Comparison of ENCODE assay signal across 9 mouse cellular contexts in the genomic region with DNA sequence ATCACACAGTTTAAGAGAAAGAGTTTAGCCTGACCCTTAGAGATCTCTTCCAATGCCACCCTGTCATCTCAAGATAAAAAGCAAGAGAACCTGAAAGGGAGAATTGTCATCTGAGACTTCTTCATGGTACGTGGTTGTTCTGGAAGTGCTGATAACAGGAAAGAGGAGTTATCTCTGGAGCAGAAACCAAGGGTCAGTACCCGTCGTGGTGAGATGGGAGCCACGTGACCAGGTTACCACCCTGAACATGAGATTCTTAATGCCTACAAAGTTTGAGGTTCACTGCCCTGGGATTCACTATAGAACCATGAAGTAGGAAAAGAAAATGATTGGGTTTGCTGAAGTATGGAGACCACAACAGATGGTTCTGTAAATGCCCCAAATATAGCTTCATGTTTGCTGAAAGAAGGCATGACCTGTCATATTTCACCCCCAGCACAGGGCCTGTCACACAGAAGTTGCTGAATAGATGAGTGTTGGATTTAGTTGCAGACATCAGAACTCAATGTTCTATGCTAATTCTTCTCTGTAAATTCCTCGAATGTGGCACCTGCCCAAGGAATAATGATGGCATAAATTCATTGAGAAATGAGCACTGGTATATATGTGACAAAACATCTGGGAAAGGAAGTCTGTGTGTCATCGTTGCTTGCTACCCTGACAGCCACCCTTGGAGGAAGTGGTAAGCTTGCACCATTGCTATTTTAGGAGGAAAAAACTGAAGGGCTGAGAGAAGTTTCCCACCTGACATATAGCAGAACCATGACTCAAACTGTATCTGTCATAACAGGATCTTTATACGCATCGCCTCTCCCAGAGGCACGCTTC. TPM values are rescaled to one million over a fixed set of nuclear protein-coding genes. Genes with fewer than 3 reads are reported as not detected.
DNase-seq lines count a peak whose midpoint lies in the region; ATAC-seq and TF ChIP-seq lines count a peak whose summit lies in the region.
"Had no signal": no experiment of that assay in that cellular context is flagged by ENCODE, and none has a peak within 500 bp of the region (broad histone marks: within the 10 kb centered on the region; RNA-seq: fewer than 3 reads in every experiment).

No protein-coding gene starts in this region.

- no peaks in the 10 kb centered on the region for H3K27me3 ChIP-seq in kidney, embryonic 15.5 days
- no peaks in the 10 kb centered on the region for H3K27me3 ChIP-seq in intestine, embryonic 15.5 days (replicated peaks)
- no peaks in the 10 kb centered on the region for H3K27me3 ChIP-seq in spleen, adult 2 months (ENCODE audit: control insufficient read depth, insufficient read depth, low read length)
- no peaks in the 10 kb centered on the region for H3K27me3 ChIP-seq in embryonic facial prominence, embryonic 10.5 days (replicated peaks; ENCODE audit: low read depth, poor library complexity, severe bottlenecking)
- H3K27me3 ChIP-seq: limb, embryonic 13.5 days had no signal

- no peak for TF ChIP-seq POLR2A in spleen, adult 2 months (IDR thresholded peaks at IDR 0.05; ENCODE audit: low read depth, low read length)

- peaks cover 10% of the 10 kb centered on the region for H3K36me3 ChIP-seq in kidney, embryonic 15.5 days
- H3K36me3 ChIP-seq in intestine, embryonic 15.5 days: no peaks in the 10 kb centered on the region
- H3K36me3 ChIP-seq in spleen, adult 2 months (ENCODE audit: control insufficient read depth, insufficient read depth, low read length): no peaks in the 10 kb centered on the region; the same call in 1 of the 2 replicates
- H3K36me3 ChIP-seq in embryonic facial prominence, embryonic 10.5 days (replicated peaks): no peaks in the 10 kb centered on the region

- no peak for TF ChIP-seq CTCF in spleen, adult 2 months (IDR thresholded peaks at IDR 0.05; ENCODE audit: extremely low read depth, insufficient read depth, insufficient read length, insufficient replicate concordance)

- H3K4me3 ChIP-seq in kidney, embryonic 15.5 days (replicated peaks): no peak overlapping the region
- no peak overlapping the region for H3K4me3 ChIP-seq in intestine, embryonic 15.5 days (replicated peaks)
- H3K4me3 ChIP-seq in spleen, adult 2 months (ENCODE audit: extremely low read depth, insufficient read depth, insufficient read length): no peak overlapping the region
- no peak overlapping the region for H3K4me3 ChIP-seq in embryonic facial prominence, embryonic 10.5 days
- H3K4me3 ChIP-seq: limb, embryonic 13.5 days had no signal

- peak overlapping the region; percentile 71 for H3K27ac ChIP-seq in kidney, embryonic 15.5 days
- no peak overlapping the region for H3K27ac ChIP-seq in intestine, embryonic 15.5 days
- H3K27ac ChIP-seq in spleen, adult 2 months (ENCODE audit: insufficient read depth, low read length): peak overlapping the region; percentile 86
- H3K27ac ChIP-seq in embryonic facial prominence, embryonic 10.5 days (replicated peaks): no peak overlapping the region
- H3K27ac ChIP-seq: limb, embryonic 13.5 days had no signal

- H3K9me3 ChIP-seq in kidney, embryonic 15.5 days (replicated peaks): no peaks in the 10 kb centered on the region
- H3K9me3 ChIP-seq in intestine, embryonic 15.5 days: no peaks in the 10 kb centered on the region
- H3K9me3 ChIP-seq in embryonic facial prominence, embryonic 10.5 days: no peaks in the 10 kb centered on the region
- H3K9me3 ChIP-seq: limb, embryonic 13.5 days had no signal

- H3K4me2 ChIP-seq in kidney, embryonic 15.5 days: no peak overlapping the region
- no peak overlapping the region for H3K4me2 ChIP-seq in intestine, embryonic 15.5 days (replicated peaks)
- H3K4me2 ChIP-seq: limb, embryonic 13.5 days had no signal

- H3K9ac ChIP-seq in kidney, embryonic 15.5 days: no peak overlapping the region
- no peak overlapping the region for H3K9ac ChIP-seq in intestine, embryonic 15.5 days
- H3K9ac ChIP-seq: limb, embryonic 13.5 days had no signal

- peak; percentile 46; the same call in 1 of the 2 replicates for ATAC-seq in kidney, embryonic 15.5 days (replicated peaks; ENCODE audit: low FRiP score)
- peak; percentile 93 for ATAC-seq in activated CD4-positive, CD25-positive, alpha-beta regulatory T cell, adult 4 months
- peak; percentile 71; the same call in 1 of the 2 replicates for ATAC-seq in intestine, embryonic 15.5 days

- 61% methylated on average over 9 of the region's 9 CpGs for WGBS in kidney, embryonic 15.5 days
- 64% methylated on average over 9 of the region's 9 CpGs for WGBS in intestine, embryonic 15.5 days
- 9% methylated on average over 9 of the region's 9 CpGs for WGBS in spleen, adult 2 months
- 87% methylated on average over 9 of the region's 9 CpGs for WGBS in embryonic facial prominence, embryonic 10.5 days

- peaks cover 37% of the 10 kb centered on the region for H3K4me1 ChIP-seq in kidney, embryonic 15.5 days
- no peaks in the 10 kb centered on the region for H3K4me1 ChIP-seq in intestine, embryonic 15.5 days (replicated peaks)
- H3K4me1 ChIP-seq in spleen, adult 2 months (ENCODE audit: control insufficient read depth, insufficient read depth, insufficient read length): peaks cover 31% of the 10 kb centered on the region
- peaks cover 13% of the 10 kb centered on the region for H3K4me1 ChIP-seq in embryonic facial prominence, embryonic 10.5 days

- no peak for DNase-seq in kidney, adult 9 months
- peak; percentile 62 to 80 for DNase-seq in spleen, adult 2 months (ENCODE audit: low read depth in 1 of 2, low spot score in 2 of 2)
- no peak for DNase-seq in embryonic facial prominence, embryonic 10.5 days (ENCODE audit: low spot score)
- no peak for DNase-seq in cerebellum, postnatal 4 days (ENCODE audit: low spot score in 2 of 2)
- no peak for DNase-seq in adrenal gland, adult (ENCODE audit: inconsistent age in 2 of 2, low spot score in 1 of 2)

RNA-seq across cellular contexts. Expression of a gene that starts 25.9 kb away (rescaled TPM):
- 71.9 and 75.2 TPM in 2 replicates for polyA plus RNA-seq in kidney, embryonic 15.5 days (2015; fragmentation: Nextera tagmentation; extraction: Ambion mirVana)
- 1 to 10 TPM; 4.6 to 7.4 TPM for polyA plus RNA-seq in activated CD4-positive, CD25-positive, alpha-beta regulatory T cell, adult 4 months (2017; shearing (Covaris generic))
- polyA plus RNA-seq in intestine, embryonic 15.5 days (2015; fragmentation: Nextera tagmentation; extraction: Ambion mirVana): 18.9 and 19.3 TPM in 2 replicates
- 10.8 and 12.0 TPM in 2 replicates for polyA plus RNA-seq in spleen, adult 2 months (2012; rRNA removed)
- 10.3 and 11.9 TPM in 2 replicates for polyA plus RNA-seq in embryonic facial prominence, embryonic 10.5 days (2016; fragmentation: Nextera tagmentation; extraction: Ambion mirVana)

Comparison
In these comparisons a context has a peak if more than half of its experiments do, and no peak if none do; other contexts are left out.
1. H3K27ac ChIP-seq: peak in kidney, embryonic 15.5 days (single experiment) and spleen, adult 2 months (single experiment); none in intestine, embryonic 15.5 days (single experiment) and embryonic facial prominence, embryonic 10.5 days (single experiment).
2. DNase-seq: peak in spleen, adult 2 months (2 of 2); none in kidney, adult 9 months (single experiment), embryonic facial prominence, embryonic 10.5 days (single experiment), cerebellum, postnatal 4 days (0 of 2) and adrenal gland, adult (0 of 2).
3. Peak in every context shown above with its lines, with median percentiles within 50 percentile points of each other: ATAC-seq.